Mouse (Mus musculus) ES-E14 (cell line): ENCODE data around the gene Fam53a.

Source experiments
- CHD2 ChIP-seq: IDR thresholded peaks from 2 replicates; pipeline ENCODE4 v1.6.1; 2014; ENCODE audit warnings: mild to moderate bottlenecking, low read depth, low read length, inconsistent platforms
- HCFC1 ChIP-seq: IDR thresholded peaks from 2 replicates; pipeline ENCODE4 v1.6.1; 2012; ENCODE audit warnings: low read length, inconsistent platforms, borderline replicate concordance; ENCODE audit not compliant: insufficient read depth
- MAFK ChIP-seq: IDR thresholded peaks from 2 replicates; pipeline ENCODE4 v1.6.1; 2014; ENCODE audit warnings: mild to moderate bottlenecking, low read depth, low read length, inconsistent platforms; ENCODE audit not compliant: insufficient read depth
- ZC3H11A ChIP-seq: IDR thresholded peaks from 2 replicates; pipeline ENCODE4 v1.6.1; 2012; ENCODE audit warnings: low read depth, mild to moderate bottlenecking, inconsistent platforms, low read length, borderline replicate concordance
- ZNF384 ChIP-seq: IDR thresholded peaks from 2 replicates; pipeline ENCODE4 v1.6.1; 2012; ENCODE audit warnings: low read depth, low read length, inconsistent platforms

- TF ChIP-seq CHD2 (peak; percentile 97), MAFK (no peak), ZNF384 (no peak), HCFC1 (peak; percentile 92), ZC3H11A (no peak)
Observed at GRCm38 (mm10) chr5:33657787-33658663, 28.6 kb upstream of the Fam53a start, which contains the start of the genes Tacc3 and Tmem129.
